Mouse (Mus musculus): ENCODE data around the gene Rcn3. TPM values are rescaled to one million over a fixed set of nuclear protein-coding genes. Genes with fewer than 3 reads are reported as not detected.
A peak's percentile ranks its signal among the peaks of the same experiment; 100 is the strongest.

The Rcn3 gene
- total RNA-seq (2021) = 1 to 10 TPM; 6.4 to 7.5 TPM

DNA sequence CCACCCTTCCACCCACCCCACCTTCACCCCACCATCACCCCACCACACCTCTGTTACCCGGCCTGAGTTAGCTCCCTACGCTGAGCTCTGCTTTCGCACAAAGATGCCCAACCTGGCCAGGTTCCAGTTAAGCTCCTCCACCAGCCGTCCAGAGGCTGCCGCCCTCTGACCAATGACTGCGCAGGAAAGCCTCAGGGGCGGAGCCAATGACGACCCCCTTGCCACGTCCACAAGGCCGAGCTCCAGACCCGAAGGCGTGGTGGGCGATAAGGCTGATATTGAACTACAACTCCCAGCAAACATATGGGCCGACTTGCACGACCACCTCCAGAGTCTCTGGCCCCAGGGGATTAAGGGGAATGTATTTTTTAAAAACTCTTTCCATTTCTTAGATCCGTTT is at the start of gene Rcn3:
Gene Rcn3 (minus strand): TSS at position 174 of the 400 bp plus-strand sequence.
- DNase-seq (ENCODE audit: extremely low spot score in 1 of 2, low spot score in 2 of 2) = peak; percentile 64 to 94
- intact Hi-C loops (cut with DNase I) = no loop called here

DNA sequence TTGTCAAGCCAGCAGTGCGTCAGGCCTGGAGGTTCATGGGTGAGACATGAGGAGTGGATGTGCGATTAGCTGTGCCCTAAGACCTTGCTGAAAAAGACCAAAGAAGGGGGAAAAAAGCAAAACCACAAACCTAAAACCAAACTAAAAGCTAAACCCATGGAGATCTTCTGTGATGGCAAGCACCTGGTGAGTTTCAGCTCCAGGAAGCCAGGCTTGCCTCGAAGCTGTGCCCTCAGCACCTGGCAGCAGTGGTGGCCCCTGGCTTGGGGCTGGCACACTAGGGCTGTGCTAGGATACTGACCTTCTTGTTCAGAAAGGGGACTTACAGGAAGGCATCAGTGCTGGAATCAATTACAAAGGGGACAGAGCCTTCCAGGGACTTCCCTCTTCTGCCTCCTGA is 49.3 kb upstream of the Rcn3 start:
- no peak for DNase-seq (ENCODE audit: extremely low spot score in 1 of 2, low spot score in 2 of 2)
- intact Hi-C loops (cut with DNase I) = no loop called here

DNA sequence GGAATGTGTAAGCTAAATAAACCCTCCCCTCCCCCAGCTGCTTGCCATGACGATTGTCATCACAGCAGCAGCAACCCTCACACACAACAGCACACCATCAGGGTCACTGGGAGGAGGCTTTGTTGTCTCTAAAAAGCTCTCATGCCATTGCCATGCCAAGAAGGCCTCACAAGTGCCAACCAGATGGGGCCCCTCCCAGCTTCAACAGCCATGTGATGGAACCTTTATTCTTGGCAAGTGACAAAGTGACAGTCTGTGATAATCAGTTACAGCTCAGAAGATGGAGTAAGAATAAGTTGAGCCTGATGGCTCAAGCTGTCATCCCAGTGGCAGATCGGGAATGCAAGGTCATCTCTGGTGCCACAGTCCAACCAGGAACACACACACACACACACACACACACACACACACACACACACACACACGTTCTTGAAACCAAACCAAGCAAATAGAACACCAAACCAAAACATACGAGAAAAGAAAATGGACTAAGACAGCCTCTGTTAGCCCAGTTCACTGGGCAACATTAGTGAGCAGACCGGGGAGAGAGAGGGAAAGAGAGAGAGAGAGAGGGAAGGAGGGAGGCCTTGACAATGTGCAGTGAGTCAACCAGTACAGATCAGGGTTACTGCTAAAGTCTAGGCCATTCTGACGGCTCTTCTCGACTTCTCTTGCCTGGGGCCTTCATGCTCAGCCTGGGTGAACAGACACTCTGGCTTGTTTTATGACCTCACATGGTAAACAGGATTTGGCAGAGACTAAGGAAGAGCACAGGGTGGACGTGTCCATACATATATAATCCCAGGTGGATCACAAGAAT is 48.1 kb upstream of the Rcn3 start:
- intact Hi-C loops (cut with DNase I) = no loop called here
- DNase-seq (ENCODE audit: extremely low spot score in 1 of 2, low spot score in 2 of 2) = no peak

DNA sequence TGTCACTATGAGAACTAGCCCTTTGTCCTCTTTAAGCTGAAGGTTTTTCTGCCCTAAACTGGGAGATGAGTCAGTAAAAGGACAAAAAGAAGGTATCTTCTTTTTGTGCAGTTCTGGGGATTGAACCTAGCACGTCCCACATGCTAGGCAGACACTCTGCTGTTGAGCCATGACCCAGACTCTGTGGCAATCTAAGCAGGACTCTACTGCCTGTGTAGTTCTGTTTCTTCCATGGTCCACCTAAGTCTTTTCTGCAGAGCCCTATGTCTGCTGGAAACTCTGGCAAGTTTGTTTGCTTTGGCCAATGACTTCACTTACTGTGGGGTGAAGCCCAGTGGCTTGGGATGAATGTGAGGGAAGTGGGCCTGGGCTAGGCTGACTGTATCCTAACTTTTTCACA is 46.4 kb upstream of the Rcn3 start:
- DNase-seq (ENCODE audit: extremely low spot score in 1 of 2, low spot score in 2 of 2) = no peak
- intact Hi-C loops (cut with DNase I) = no loop called here

DNA sequence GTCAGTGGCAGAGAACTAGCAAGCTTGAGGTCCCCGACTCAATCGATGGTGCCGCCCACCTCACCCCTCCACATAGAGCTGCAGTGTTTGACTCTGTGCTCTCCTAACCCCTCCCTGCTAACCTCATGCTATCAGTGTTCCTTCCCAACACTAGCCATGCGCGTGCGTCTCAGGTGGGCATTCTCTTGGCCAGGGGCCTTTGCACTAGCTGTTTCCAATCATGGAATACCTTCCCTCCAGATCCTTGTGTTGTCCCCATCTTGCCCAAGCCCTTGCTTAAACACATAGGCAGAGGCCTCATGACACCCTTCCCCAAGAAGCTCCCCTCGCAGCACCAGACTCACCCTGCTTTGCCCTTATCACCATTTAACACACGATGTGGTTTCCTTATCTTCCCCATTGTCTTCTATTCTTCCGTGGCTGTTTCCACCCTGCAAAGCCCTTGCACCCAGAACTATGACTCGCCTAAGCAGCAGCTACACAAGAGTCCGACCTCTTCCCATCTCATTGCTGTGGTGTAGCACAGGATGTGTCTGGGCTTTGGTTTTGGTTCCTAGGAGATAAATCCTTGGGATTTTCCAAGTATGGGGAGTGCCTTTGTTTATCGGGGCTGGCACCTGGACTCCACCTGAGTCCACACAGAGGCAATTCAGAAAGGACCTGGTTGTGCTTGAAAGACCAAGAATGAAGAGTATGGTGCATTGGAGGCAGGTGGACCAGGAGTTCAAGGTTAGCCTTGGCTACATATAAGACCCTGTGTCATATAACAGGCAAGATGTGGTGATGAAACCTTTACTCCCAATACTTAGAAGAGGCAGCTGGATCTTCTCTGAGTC is 45.4 kb upstream of the Rcn3 start:
- no peak for DNase-seq (ENCODE audit: extremely low spot score in 1 of 2, low spot score in 2 of 2)
- intact Hi-C loops (cut with DNase I) = no loop called here

DNA sequence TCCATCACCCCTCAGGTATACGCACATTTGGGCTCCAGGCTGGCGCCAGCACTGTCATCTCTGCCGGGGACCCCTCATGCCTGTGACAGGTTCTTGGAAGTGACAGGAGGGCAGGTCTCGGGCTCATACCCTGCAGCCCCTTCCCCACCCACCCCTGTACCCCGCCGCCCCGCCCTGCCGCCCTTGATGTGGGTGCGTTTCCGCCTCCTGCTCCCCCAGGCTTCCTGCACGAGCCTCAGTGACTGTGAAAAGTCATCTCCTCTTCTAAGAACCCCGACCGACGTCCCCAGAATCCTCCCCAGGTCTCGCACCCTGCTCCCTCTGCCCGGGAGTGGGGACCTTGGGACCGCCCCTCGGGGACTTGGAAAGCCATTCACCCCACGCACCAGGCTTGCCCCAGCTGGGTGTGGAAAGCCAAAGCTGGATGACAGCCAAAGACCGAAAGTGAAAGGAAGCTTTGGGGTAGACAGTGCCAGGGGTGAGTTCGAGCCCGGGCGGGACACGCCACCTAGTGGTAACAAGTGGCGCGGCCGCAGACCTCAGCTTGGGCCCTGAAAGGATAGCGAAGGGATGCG is 44.1 kb upstream of the Rcn3 start, which contains the start of the genes Gm45713 and Flt3l:
Gene Gm45713 (minus strand): TSS at position 239 of the 575 bp plus-strand sequence.
Gene Flt3l (minus strand): TSS at position 440 of the 575 bp plus-strand sequence.
- peak; percentile 83 to 91 for DNase-seq (ENCODE audit: extremely low spot score in 1 of 2, low spot score in 2 of 2)
- intact Hi-C loops (cut with DNase I) = no loop called here

DNA sequence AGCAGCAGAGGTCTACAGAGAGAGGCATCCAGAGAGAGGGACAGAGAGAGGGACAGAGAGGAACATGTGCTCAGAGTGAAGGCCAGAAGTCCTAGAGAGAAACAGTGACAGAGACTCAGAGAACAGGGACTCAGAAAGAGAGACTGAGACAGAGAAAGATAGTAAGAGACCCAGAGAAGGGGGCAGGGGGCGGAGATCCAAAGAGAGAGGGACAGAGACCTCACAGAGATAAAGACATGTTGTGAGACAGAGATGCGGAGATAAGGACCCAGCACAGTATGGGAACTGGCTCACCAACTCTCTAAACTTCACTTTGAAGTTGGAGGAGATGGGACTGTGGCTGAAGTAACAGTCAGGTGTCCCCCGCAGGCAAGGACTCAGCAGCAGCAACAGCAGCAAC is 43.3 kb upstream of the Rcn3 start:
- no peak for DNase-seq (ENCODE audit: extremely low spot score in 1 of 2, low spot score in 2 of 2)
- intact Hi-C loops (cut with DNase I) = no loop called here

DNA sequence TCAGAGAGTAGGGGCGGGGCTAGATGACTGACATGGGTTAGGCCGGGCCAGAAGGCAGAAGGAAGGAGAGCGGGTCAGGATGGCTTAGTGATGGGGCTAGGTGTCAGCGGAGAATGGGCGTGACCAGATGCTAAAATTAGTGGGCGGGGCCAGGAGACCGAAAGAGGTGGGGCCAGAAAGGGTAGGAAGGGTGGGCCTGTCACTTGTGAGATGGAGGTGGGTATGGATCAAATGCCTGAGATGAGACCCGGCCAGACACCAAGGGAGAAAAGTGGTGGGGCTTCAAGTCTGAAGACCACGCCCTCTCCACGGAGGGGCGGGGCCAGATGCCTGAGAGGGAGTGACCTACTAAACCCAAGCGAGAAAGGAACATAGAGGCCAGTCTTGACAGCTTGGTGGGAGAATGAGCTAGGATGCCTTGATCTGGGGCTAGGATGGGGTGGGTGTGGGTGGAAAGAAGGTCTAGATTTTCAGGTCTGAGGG is 42.6 kb upstream of the Rcn3 start:
- intact Hi-C loops (cut with DNase I) = no loop called here
- peak in 1 of 2 experiments; percentile 58 for DNase-seq (ENCODE audit: extremely low spot score in 1 of 2, low spot score in 2 of 2)

DNA sequence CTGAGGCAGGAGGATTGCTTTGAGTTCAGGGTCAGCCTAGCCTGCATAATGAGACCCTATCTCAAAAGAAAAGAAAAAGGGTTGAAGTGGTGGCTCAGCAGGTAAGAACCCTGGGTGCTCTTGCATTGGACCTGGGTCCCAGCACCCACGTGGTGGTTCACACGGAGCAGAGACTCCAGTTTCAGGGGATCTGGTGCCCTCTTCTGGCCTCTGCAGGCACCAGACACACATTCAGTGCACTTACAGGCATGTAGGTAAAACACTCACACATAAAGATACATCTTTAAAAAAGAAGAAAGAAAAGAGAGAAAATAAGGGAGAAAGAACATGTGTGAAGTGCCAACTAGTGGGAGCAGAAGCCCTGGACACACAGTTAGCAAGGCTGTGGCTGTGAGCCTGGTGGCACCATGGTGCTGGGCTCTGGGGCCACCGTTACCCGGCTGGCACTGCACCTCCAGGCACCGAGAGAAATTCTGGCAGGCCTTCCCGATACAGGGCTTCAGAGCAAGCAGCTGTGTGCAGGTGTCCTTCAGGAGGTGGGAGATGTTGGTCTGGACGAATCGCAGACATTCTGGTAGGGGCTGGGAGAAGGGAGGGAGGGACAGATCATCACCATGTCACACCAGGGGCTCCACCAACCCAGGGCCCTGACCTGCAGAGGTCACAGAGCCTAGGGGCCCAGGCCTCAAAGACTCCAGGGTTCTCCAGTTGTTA is 41.6 kb upstream of the Rcn3 start:
- intact Hi-C loops (cut with DNase I) = no loop called here
- DNase-seq (ENCODE audit: extremely low spot score in 1 of 2, low spot score in 2 of 2) = no peak

DNA sequence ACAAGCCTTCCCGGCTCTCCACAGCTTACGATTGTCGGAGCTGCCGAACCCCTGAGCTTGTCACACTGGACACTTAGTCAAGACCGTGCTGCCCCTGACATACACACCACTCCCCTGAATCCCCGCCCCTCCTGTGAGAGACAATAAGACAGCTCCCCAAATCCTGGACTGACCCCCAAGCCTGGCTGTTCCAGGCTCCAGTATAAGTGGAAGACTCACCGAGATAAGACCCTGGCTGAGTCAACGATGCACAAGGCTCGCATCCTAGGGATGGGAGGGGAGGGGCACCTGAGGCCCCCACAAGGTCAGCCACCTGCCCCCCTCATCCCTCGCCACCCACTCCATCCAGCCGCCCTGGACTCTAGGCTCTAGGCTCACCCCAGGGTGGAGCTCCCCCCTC is 39.8 kb upstream of the Rcn3 start:
- no peak for DNase-seq (ENCODE audit: extremely low spot score in 1 of 2, low spot score in 2 of 2)
- intact Hi-C loops (cut with DNase I) = no loop called here

DNA sequence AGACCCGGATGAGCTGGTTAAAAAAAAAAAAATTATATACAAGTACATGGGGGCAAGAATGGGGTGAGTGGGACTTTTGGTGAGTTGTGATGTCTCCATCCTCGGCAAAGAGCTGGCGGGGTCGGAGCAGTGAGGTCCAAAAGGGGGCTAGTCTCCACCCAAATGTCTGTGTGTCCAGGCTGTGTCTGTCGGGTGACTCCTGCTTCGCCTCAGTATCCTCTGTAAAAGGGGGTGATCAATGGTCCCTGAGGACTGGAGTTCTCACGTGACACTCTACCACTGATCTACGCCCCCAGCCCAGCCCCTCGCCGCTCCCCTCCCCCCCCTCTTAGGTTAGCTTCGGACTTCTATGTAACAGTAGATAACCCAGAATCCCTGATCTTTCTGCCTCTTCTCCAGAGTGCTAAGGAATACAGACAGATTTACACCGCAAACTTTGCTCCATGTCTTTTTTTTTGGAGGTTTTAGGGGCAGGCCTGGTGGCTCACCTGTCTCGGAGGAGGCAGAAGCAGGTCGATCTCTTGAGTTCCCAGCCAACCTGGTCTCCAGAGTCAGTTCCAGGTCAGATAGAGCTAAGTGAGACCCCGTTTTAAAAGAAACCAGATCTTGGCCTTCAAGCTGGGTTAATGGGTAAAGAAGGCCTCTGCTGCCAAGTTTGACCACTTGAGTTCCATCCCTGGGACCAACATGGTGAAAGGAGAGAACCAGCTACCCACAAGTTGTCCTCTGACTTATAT is 37.9 kb upstream of the Rcn3 start:
- intact Hi-C loops (cut with DNase I) = loop anchor here (5.0 kb wide), 1 partner anchor 48 kb away; no protein-coding TSS in a partner anchor
- no peak for DNase-seq (ENCODE audit: extremely low spot score in 1 of 2, low spot score in 2 of 2)

DNA sequence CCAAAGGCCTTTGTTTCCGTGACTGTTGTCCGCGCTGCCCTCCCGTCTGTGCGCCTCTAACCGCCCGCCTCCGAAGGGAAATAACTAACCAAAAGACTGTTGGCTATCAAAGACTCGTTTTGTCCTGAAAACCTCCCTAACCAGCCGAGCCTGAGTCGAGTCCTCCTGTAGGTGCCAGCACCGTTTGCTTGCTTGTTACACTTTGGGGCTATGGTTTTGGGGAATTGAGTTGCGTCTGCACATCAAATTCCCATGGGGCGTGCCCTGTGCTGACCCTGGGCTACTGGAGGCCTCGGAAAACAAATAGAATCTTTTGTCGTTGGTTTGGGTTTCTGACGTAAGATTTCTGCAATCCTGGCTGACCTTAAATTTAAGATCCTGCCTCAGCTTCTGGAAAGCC is 37.3 kb upstream of the Rcn3 start:
- peak in 1 of 2 experiments; percentile 64 for DNase-seq (ENCODE audit: extremely low spot score in 1 of 2, low spot score in 2 of 2)
- intact Hi-C loops (cut with DNase I) = loop anchor here (5.0 kb wide), 1 partner anchor 47 kb away; no protein-coding TSS in a partner anchor

DNA sequence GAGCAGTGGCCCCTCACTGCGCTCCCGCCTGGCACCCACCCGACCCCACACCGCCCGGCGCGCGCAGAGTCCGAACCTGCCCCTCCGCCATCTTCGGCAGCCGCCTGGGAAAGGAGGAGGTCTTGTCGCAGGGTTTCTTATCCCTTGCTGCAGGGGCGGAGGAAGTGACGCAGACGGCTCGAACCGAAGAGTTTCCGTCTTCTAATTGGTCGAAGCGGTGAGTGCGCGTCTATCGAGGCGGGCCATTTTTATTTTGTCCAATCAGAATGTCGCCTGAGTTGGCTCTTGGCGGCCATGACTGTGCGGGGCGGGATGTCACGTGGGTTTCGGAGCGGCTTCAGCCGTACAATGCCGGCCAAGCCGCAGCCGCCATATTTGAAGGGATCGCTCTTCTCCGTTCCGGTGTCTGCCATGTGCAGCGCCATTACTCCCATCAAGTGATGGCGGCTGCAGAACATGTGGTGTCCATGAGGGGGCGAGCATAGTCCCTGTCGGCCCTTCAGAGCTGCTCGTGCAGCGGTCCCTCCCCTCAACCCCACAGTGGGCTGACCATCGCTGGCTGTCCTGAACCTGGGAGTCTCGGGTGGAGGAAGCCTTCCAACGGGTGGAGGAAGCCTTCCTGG is 36.7 kb upstream of the Rcn3 start, which contains the start of gene Rpl13a:
Gene Rpl13a (minus strand): TSS at position 138 of the 623 bp plus-strand sequence.
- peak; percentile 99 for DNase-seq (ENCODE audit: extremely low spot score in 1 of 2, low spot score in 2 of 2)
- intact Hi-C loops (cut with DNase I) = loop anchor here (5.0 kb wide), 1 partner anchor 46 kb away; no protein-coding TSS in a partner anchor

DNA sequence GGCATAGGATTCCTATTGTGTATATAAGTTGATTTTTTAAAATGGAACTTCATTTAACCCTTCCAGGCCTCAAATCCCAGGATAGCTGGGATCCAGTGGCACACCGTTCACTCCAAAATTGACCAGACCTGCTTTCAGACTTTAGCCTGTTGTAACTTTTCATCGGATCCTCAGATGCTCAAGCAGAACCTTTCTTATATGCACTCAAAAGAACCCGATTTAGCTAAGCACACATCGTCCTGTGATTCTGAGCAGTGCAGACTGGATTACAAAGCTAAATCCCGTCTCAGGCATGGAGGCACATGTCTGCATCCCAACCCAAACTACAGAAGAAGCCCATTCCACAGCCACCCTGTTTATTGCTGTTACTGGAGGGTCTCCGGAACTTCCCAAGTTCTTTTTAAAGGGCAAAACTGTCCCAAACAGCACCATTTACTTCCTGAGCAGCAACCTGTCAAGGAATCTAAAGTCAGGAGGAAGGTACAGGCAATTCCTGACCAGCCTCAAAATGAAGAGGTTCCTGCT is 35.7 kb upstream of the Rcn3 start:
- intact Hi-C loops (cut with DNase I) = loop anchor here (5.0 kb wide), 1 partner anchor 45 kb away; no protein-coding TSS in a partner anchor
- no peak for DNase-seq (ENCODE audit: extremely low spot score in 1 of 2, low spot score in 2 of 2)

DNA sequence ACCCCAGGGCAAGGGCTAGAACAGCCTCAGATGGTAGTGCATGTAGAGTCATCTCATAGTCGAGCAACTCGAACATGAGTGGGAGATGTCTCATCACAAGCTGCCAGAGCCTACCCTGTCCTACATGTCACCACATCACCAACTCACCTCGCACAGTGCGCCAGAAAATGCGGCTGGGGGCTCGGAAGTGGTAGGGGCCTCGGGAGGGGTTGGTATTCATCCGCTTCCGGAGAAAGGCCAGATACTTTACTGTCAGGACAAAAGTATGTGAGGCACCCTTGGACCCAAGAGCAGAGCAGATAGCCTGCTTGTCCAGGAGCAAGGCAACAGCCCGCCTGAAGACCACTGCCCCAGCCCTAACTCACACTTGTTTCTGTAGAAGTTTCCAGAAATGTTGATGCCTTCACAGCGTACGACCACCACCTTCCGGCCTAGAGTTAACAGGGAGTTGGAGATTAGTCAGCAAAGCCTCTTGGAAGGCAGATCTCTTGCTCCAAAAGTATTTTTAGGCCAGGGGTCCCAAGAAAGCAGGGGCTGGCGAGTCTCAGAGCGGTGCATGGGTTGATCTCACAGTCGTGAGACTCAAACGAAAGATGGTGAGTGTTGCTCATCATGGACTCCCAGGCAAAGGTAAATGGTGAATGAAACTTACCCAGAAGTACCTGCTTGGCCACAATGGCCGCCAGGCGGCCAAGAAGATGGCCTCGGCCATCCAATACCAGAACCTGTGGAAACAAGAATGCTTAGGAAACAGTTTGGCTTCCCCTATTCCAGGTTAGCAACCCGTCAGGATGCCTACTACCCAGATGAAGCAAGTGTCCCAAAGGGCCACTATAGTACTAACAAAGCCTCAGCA is 35.1 kb upstream of the Rcn3 start:
- intact Hi-C loops (cut with DNase I) = loop anchor here (5.0 kb wide), 1 partner anchor 45 kb away; no protein-coding TSS in a partner anchor
- no peak for DNase-seq (ENCODE audit: extremely low spot score in 1 of 2, low spot score in 2 of 2)

DNA sequence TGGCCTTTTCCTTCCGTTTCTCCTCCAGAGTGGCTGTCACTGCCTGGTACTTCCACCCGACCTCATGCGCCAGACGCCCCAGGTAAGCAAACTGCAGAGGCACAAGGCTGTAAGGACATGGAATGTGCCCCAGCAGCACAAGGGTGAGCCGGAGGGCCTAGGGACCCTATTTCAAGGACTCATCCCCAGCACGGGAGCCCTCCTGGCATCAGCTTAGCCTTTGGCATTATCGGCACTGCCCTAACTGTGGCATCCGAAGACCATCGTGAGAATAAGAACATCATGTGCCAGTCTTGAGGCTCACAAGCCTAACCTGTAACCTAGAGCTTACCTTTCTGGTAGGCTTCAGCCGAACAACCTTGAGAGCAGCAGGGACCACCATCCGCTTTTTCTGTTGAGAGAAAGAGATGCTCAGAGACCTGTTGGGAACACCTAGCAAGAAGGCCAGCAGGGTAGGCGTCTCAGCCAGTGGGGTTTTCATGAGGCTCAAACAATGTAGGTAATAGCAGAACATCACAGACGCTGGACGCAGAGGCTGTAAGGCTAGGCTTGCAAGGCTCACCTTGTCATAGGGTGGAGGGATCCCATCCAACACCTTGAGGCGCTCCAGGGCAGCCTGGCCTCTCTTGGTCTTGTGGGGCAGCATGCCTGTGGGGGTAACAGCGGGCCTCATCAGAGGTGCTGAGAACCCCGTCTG is 34.3 kb upstream of the Rcn3 start:
- no peak for DNase-seq (ENCODE audit: extremely low spot score in 1 of 2, low spot score in 2 of 2)
- intact Hi-C loops (cut with DNase I) = loop anchor here (5.0 kb wide), 1 partner anchor 44 kb away; no protein-coding TSS in a partner anchor
